Mouse (Mus musculus) embryonic facial prominence, embryonic 13.5 days (tissue): ENCODE data around the gene Syngr1. TPM values are rescaled to one million over a fixed set of nuclear protein-coding genes. Genes with fewer than 3 reads are reported as not detected.

Experiments used
- ATAC-seq: fragments of 200-750 bp; cut with Nextera tagmentation; 2 replicates; pipeline ENCODE4 v1.8.0; 2017; ENCODE audit warnings: low read depth; ENCODE audit not compliant: insufficient number of reproducible peaks, insufficient read depth, low FRiP score, low TSS enrichment
- H3K27ac ChIP-seq: fragments of 300-500 bp; sonication (generic); 2 replicates; pipeline ENCODE4 v1.5.1; 2015; ENCODE audit warnings: moderate library complexity, mild to moderate bottlenecking, inconsistent platforms
- H3K27me3 ChIP-seq: fragments of 300-500 bp; sonication (generic); 2 replicates; pipeline ENCODE4 v1.6.1; 2015; ENCODE audit warnings: mild to moderate bottlenecking, inconsistent platforms
- H3K36me3 ChIP-seq: fragments of 300-500 bp; sonication (generic); 2 replicates; pipeline ENCODE4 v1.6.1; 2015; ENCODE audit warnings: mild to moderate bottlenecking, inconsistent platforms
- H3K4me1 ChIP-seq: fragments of 300-500 bp; sonication (generic); 2 replicates; pipeline ENCODE4 v1.6.1; 2015; ENCODE audit warnings: inconsistent platforms
- H3K4me2 ChIP-seq: fragments of 300-500 bp; sonication (generic); 2 replicates; pipeline ENCODE4 v1.6.1; 2015; ENCODE audit warnings: moderate library complexity, mild to moderate bottlenecking, inconsistent platforms
- H3K4me3 ChIP-seq: fragments of 300-500 bp; sonication (generic); 2 replicates; pipeline ENCODE4 v1.5.1; 2015; ENCODE audit warnings: mild to moderate bottlenecking, inconsistent platforms
- H3K9ac ChIP-seq: fragments of 300-500 bp; sonication (generic); 2 replicates; pipeline ENCODE4 v1.6.1; 2015; ENCODE audit warnings: mild to moderate bottlenecking, inconsistent platforms
- H3K9me3 ChIP-seq: fragments of 300-500 bp; sonication (generic); 2 replicates; pipeline ENCODE4 v1.6.1; 2016; ENCODE audit warnings: inconsistent platforms
- WGBS: fragments of 180-500 bp; shearing (Covaris S2); methylation state at CpG from one replicate; pipeline ENCODE4 v1.1.7; 2015; ENCODE audit warnings: mixed read lengths; 5-methylcytosine and 5-hydroxymethylcytosine counted together
- microRNA-seq: library from miRNA; unstranded; fragments of <30 nt; microRNA quantifications from one replicate; pipeline ENCODE4, GENCODE M21; 2016
- polyA plus RNA-seq: library from polyadenylated mRNA; unstranded; fragments of >200 nt; fragmentation: Nextera tagmentation; extraction: Ambion mirVana; gene quantifications from 2 replicates; pipeline ENCODE4 v1.2.1, GENCODE M21; 2015

Syngr1 gene
- polyA plus RNA-seq, 1 experiment from 2014 or later: 8.7 TPM

DNA sequence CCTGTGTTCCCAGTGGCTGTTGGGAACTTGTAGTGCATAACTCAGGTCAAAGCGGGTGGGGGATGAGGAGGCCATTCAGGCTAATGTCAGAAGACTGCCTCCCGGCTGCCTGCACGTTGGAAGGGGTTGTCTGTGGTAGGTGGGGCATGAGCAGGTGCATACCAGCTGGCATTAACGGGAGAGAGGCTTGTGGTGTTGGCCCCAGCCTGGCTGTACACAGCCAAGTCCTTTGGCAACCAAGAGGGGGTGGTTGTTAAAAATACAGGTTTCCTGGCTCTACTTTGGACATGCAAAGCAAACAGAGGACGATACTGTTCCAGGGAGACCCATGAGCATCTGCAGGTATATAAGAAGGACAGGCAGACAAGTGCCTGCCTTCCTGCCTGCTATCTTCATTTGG, 74.3 kb downstream of the Syngr1 start:
- no peak for ATAC-seq
- H3K27me3 ChIP-seq: no peaks in the 10 kb centered on the region

More for the DNA sequence above, 74.3 kb downstream of the Syngr1 start:
- no peak overlapping the region for H3K4me2 ChIP-seq
- H3K4me1 ChIP-seq: peaks cover 5% of the 10 kb centered on the region
- H3K36me3 ChIP-seq: peaks cover 32% of the 10 kb centered on the region
- H3K9me3 ChIP-seq: no peaks in the 10 kb centered on the region
- H3K9ac ChIP-seq: no peak overlapping the region
- H3K4me3 ChIP-seq: no peak overlapping the region
- 53% methylated on average over 5 of the region's 5 CpGs for WGBS
- H3K27ac ChIP-seq: no peak overlapping the region

Small RNA genes within 50 kb of the gene (microRNA-seq; reads per million reads assigned to microRNA genes)
- gene Snord43: 23.9 reads per million, percentile 36 among the genes with 10 or more reads in this experiment

Other genes with a start within 250 kb of the Syngr1 start
- gene Apobec3, start 199.7 kb upstream of the Syngr1 start, polyA plus RNA-seq: 11.0 and 13.1 TPM in 2 replicates
- gene Cbx7, start 120.2 kb upstream of the Syngr1 start, polyA plus RNA-seq: 2.5 and 2.9 TPM in 2 replicates
- 2.2 and 2.9 TPM in 2 replicates for gene Pdgfb, start 76.4 kb upstream of the Syngr1 start, polyA plus RNA-seq
- 1,097 and 1,210 TPM in 2 replicates for gene Rpl3, start 534 bp downstream of the Syngr1 start, polyA plus RNA-seq
- gene Tab1, start 41.8 kb downstream of the Syngr1 start, polyA plus RNA-seq: 47.7 and 48.0 TPM in 2 replicates
- gene Mgat3, start 82.4 kb downstream of the Syngr1 start, polyA plus RNA-seq: 7.7 and 8.3 TPM in 2 replicates
- 31.5 and 34.4 TPM in 2 replicates for gene Mief1, start 142.7 kb downstream of the Syngr1 start, polyA plus RNA-seq
- not detected in 2 replicates for gene AC140267.1, start 144.5 kb downstream of the Syngr1 start, polyA plus RNA-seq
- 115 and 123 TPM in 2 replicates for gene Atf4, start 163.8 kb downstream of the Syngr1 start, polyA plus RNA-seq
- 67.0 and 67.3 TPM in 2 replicates for gene Rps19bp1, start 173.0 kb downstream of the Syngr1 start, polyA plus RNA-seq
- gene Cacna1i, start 195.9 kb downstream of the Syngr1 start, polyA plus RNA-seq: not detected in 2 replicates